Mouse (Mus musculus): ENCODE results near the gene Bcas2.
"Not testable (repeated sequence)": the region's sequence is repeated elsewhere in the genome, so short reads cannot be mapped to it uniquely, and the experiment has no call there.

DNA sequence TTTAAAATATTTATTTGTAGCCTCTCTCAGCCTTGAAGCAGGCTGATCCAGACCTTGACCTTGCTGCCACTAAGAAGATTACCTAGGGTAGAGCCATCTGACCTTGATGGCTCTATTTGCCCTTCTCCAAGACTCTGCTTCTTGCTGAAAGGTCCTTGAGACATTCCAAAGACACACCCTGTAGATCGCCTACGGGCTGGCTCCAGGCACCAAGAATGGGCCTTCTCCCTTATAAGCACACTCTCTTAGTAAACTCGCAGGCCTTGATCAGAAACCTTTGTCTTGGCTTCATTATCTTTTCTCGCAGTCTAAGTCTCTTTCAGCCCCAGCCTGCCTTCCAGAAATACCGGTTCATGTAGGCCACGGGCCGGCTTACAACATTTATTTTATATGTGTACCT lies 29.6 kb downstream of the Bcas2 start:
- TF ChIP-seq CTCF, EP300 (IDR thresholded peaks at IDR 0.05; ENCODE audit: low read depth): not testable (repeated sequence)
